Mouse (Mus musculus): ENCODE data around the gene Cdk19. TPM values are rescaled to one million over a fixed set of nuclear protein-coding genes. Genes with fewer than 3 reads are reported as not detected.

Gene Cdk19
- polyA plus RNA-seq, 1 experiment from 2014 or later: 11.1 TPM

GRCm38 (mm10) chr10:40346776-40347403 lies 7.5 kb downstream of the Cdk19 start:
- no peak for ATAC-seq (ENCODE audit: insufficient number of reproducible peaks, insufficient read depth, low FRiP score, low read depth)
- Histone ChIP-seq H3K4me2 (replicated peaks; ENCODE audit: low read depth, low read length) (no peak overlapping the region), H3K4me1 (ENCODE audit: control insufficient read depth, insufficient read depth, low read length) (peaks cover 11% of the 10 kb centered on the region), H3K9ac (replicated peaks; ENCODE audit: low read depth, low read length) (no peak overlapping the region), H3K27me3 (ENCODE audit: control insufficient read depth, insufficient read depth, low read length) (no peaks in the 10 kb centered on the region), H3K36me3 (ENCODE audit: control insufficient read depth, insufficient read depth, low read length) (no peaks in the 10 kb centered on the region), H3K9me3 (ENCODE audit: control insufficient read depth, low read depth, low read length) (no peaks in the 10 kb centered on the region), H3K4me3 (ENCODE audit: low read depth, low read length) (no peak overlapping the region), H3K27ac (ENCODE audit: low read length) (no peak overlapping the region)
- WGBS: 76% methylated on average over 3 of the region's 3 CpGs

- no peak overlapping the region for H3K9ac ChIP-seq (replicated peaks; ENCODE audit: low read depth, low read length)
- no peak for ATAC-seq (ENCODE audit: insufficient number of reproducible peaks, insufficient read depth, low FRiP score, low read depth)
- H3K27ac ChIP-seq (ENCODE audit: low read length): peak overlapping the region; percentile 39; the same call in 1 of the 2 replicates
- H3K9me3 ChIP-seq (ENCODE audit: control insufficient read depth, low read depth, low read length): no peaks in the 10 kb centered on the region
- H3K4me1 ChIP-seq (ENCODE audit: control insufficient read depth, insufficient read depth, low read length): peaks cover 11% of the 10 kb centered on the region
- no peaks in the 10 kb centered on the region for H3K27me3 ChIP-seq (ENCODE audit: control insufficient read depth, insufficient read depth, low read length)
- H3K4me3 ChIP-seq (ENCODE audit: low read depth, low read length): peak overlapping the region; percentile 89; the same call in 1 of the 2 replicates
- peak overlapping the region; percentile 41 for H3K4me2 ChIP-seq (replicated peaks; ENCODE audit: low read depth, low read length)
- WGBS: 60% methylated on average over 9 of the region's 9 CpGs
- H3K36me3 ChIP-seq (ENCODE audit: control insufficient read depth, insufficient read depth, low read length): no peaks in the 10 kb centered on the region
These were observed 8.1 kb downstream of the Cdk19 start for GRCm38 (mm10) chr10:40347461-40347954.

- Histone ChIP-seq H3K4me1 (ENCODE audit: control insufficient read depth, insufficient read depth, low read length) (peaks cover 11% of the 10 kb centered on the region), H3K4me2 (replicated peaks; ENCODE audit: low read depth, low read length) (peak overlapping the region; percentile 41), H3K27ac (ENCODE audit: low read length) (peak overlapping the region; percentile 95), H3K36me3 (ENCODE audit: control insufficient read depth, insufficient read depth, low read length) (no peaks in the 10 kb centered on the region), H3K27me3 (ENCODE audit: control insufficient read depth, insufficient read depth, low read length) (no peaks in the 10 kb centered on the region), H3K9me3 (ENCODE audit: control insufficient read depth, low read depth, low read length) (no peaks in the 10 kb centered on the region), H3K4me3 (ENCODE audit: low read depth, low read length) (peak overlapping the region; percentile 89), H3K9ac (replicated peaks; ENCODE audit: low read depth, low read length) (peak overlapping the region; percentile 74)
- under 1% methylated on average over 75 of the region's 76 CpGs for WGBS
- ATAC-seq (ENCODE audit: insufficient number of reproducible peaks, insufficient read depth, low FRiP score, low read depth): peak; percentile 98
These were observed 9.5 kb downstream of the Cdk19 start for GRCm38 (mm10) chr10:40348566-40349536.

GRCm38 (mm10) chr10:40349631-40350177 lies 10.3 kb downstream of the Cdk19 start:
- H3K4me2 ChIP-seq (replicated peaks; ENCODE audit: low read depth, low read length): peak overlapping the region; percentile 41
- peak overlapping the region; percentile 95 for H3K27ac ChIP-seq (ENCODE audit: low read length)
- peak overlapping the region; percentile 89 for H3K4me3 ChIP-seq (ENCODE audit: low read depth, low read length)
- peak overlapping the region; percentile 74 for H3K9ac ChIP-seq (replicated peaks; ENCODE audit: low read depth, low read length)
- H3K36me3 ChIP-seq (ENCODE audit: control insufficient read depth, insufficient read depth, low read length): no peaks in the 10 kb centered on the region
- peaks cover 11% of the 10 kb centered on the region for H3K4me1 ChIP-seq (ENCODE audit: control insufficient read depth, insufficient read depth, low read length)
- no peaks in the 10 kb centered on the region for H3K9me3 ChIP-seq (ENCODE audit: control insufficient read depth, low read depth, low read length)
- ATAC-seq (ENCODE audit: insufficient number of reproducible peaks, insufficient read depth, low FRiP score, low read depth): peak; percentile 17
- no peaks in the 10 kb centered on the region for H3K27me3 ChIP-seq (ENCODE audit: control insufficient read depth, insufficient read depth, low read length)
- WGBS: under 1% methylated on average over 62 of the region's 62 CpGs

- Histone ChIP-seq H3K9me3 (ENCODE audit: control insufficient read depth, low read depth, low read length) (no peaks in the 10 kb centered on the region), H3K27me3 (ENCODE audit: control insufficient read depth, insufficient read depth, low read length) (no peaks in the 10 kb centered on the region), H3K36me3 (ENCODE audit: control insufficient read depth, insufficient read depth, low read length) (no peaks in the 10 kb centered on the region), H3K27ac (ENCODE audit: low read length) (no peak overlapping the region; the same call in 1 of the 2 replicates), H3K4me3 (ENCODE audit: low read depth, low read length) (peak overlapping the region; percentile 89), H3K4me1 (ENCODE audit: control insufficient read depth, insufficient read depth, low read length) (peaks cover 11% of the 10 kb centered on the region), H3K4me2 (replicated peaks; ENCODE audit: low read depth, low read length) (peak overlapping the region; percentile 41), H3K9ac (replicated peaks; ENCODE audit: low read depth, low read length) (no peak overlapping the region)
- 48% methylated on average over 12 of the region's 12 CpGs for WGBS
- ATAC-seq (ENCODE audit: insufficient number of reproducible peaks, insufficient read depth, low FRiP score, low read depth): no peak
These were observed 11.0 kb downstream of the Cdk19 start for GRCm38 (mm10) chr10:40350245-40350932.

- Histone ChIP-seq H3K4me3 (ENCODE audit: low read depth, low read length) (no peak overlapping the region), H3K36me3 (ENCODE audit: control insufficient read depth, insufficient read depth, low read length) (no peaks in the 10 kb centered on the region), H3K27ac (ENCODE audit: low read length) (no peak overlapping the region), H3K27me3 (ENCODE audit: control insufficient read depth, insufficient read depth, low read length) (no peaks in the 10 kb centered on the region), H3K4me1 (ENCODE audit: control insufficient read depth, insufficient read depth, low read length) (peaks cover 11% of the 10 kb centered on the region), H3K4me2 (replicated peaks; ENCODE audit: low read depth, low read length) (0 out of 2 replicates have a peak overlapping the region, but pooled peaks have one; percentile 41), H3K9ac (replicated peaks; ENCODE audit: low read depth, low read length) (no peak overlapping the region), H3K9me3 (ENCODE audit: control insufficient read depth, low read depth, low read length) (no peaks in the 10 kb centered on the region)
- no peak for ATAC-seq (ENCODE audit: insufficient number of reproducible peaks, insufficient read depth, low FRiP score, low read depth)
- WGBS: 74% methylated on average over 4 of the region's 4 CpGs
These were observed 11.8 kb downstream of the Cdk19 start for GRCm38 (mm10) chr10:40351156-40351555.

GRCm38 (mm10) chr10:40354081-40354480 lies 14.7 kb downstream of the Cdk19 start:
- H3K9ac ChIP-seq (replicated peaks; ENCODE audit: low read depth, low read length): no peak overlapping the region
- no peak overlapping the region for H3K27ac ChIP-seq (ENCODE audit: low read length)
- H3K36me3 ChIP-seq (ENCODE audit: control insufficient read depth, insufficient read depth, low read length): no peaks in the 10 kb centered on the region
- no peaks in the 10 kb centered on the region for H3K9me3 ChIP-seq (ENCODE audit: control insufficient read depth, low read depth, low read length)
- WGBS: 88% methylated on average over 9 of the region's 9 CpGs
- no peaks in the 10 kb centered on the region for H3K27me3 ChIP-seq (ENCODE audit: control insufficient read depth, insufficient read depth, low read length)
- H3K4me1 ChIP-seq (ENCODE audit: control insufficient read depth, insufficient read depth, low read length): peaks cover 12% of the 10 kb centered on the region
- ATAC-seq (ENCODE audit: insufficient number of reproducible peaks, insufficient read depth, low FRiP score, low read depth): no peak
- no peak overlapping the region for H3K4me3 ChIP-seq (ENCODE audit: low read depth, low read length)
- no peak overlapping the region for H3K4me2 ChIP-seq (replicated peaks; ENCODE audit: low read depth, low read length)

GRCm38 (mm10) chr10:40354556-40354955 lies 15.2 kb downstream of the Cdk19 start:
- 87% methylated on average over 1 of the region's 1 CpGs for WGBS
- no peak for ATAC-seq (ENCODE audit: insufficient number of reproducible peaks, insufficient read depth, low FRiP score, low read depth)

More at GRCm38 (mm10) chr10:40354556-40354955, 15.2 kb downstream of the Cdk19 start:
- Histone ChIP-seq H3K27ac (ENCODE audit: low read length) (no peak overlapping the region), H3K9me3 (ENCODE audit: control insufficient read depth, low read depth, low read length) (no peaks in the 10 kb centered on the region), H3K36me3 (ENCODE audit: control insufficient read depth, insufficient read depth, low read length) (no peaks in the 10 kb centered on the region), H3K4me3 (ENCODE audit: low read depth, low read length) (no peak overlapping the region), H3K4me2 (replicated peaks; ENCODE audit: low read depth, low read length) (no peak overlapping the region), H3K9ac (replicated peaks; ENCODE audit: low read depth, low read length) (no peak overlapping the region), H3K27me3 (ENCODE audit: control insufficient read depth, insufficient read depth, low read length) (no peaks in the 10 kb centered on the region), H3K4me1 (ENCODE audit: control insufficient read depth, insufficient read depth, low read length) (peaks cover 13% of the 10 kb centered on the region)

Measured in stomach, embryonic 14.5 days (tissue).